13 mouse cellular contexts compared by ENCODE assay signal in genomic region chr5:53346028-53346427, GRCm38 (mm10).
DNase-seq lines count a peak whose midpoint lies in the region; ATAC-seq and TF ChIP-seq lines count a peak whose summit lies in the region.
"Had no signal": no experiment of that assay in that cellular context is flagged by ENCODE, and none has a peak within 500 bp of the region (broad histone marks: within the 10 kb centered on the region; RNA-seq: fewer than 3 reads in every experiment).

No protein-coding gene starts in this region.

- no peak overlapping the region for H3K4me2 ChIP-seq in lung, embryonic 16.5 days (ENCODE audit: low read depth, low read length)
- H3K4me2 ChIP-seq: embryonic facial prominence, embryonic 13.5 days; midbrain, embryonic 15.5 days had no signal

- H3K9me3 ChIP-seq in lung, embryonic 16.5 days (ENCODE audit: control insufficient read depth, low read length), result no peaks in the 10 kb centered on the region
- H3K9me3 ChIP-seq: embryonic facial prominence, embryonic 13.5 days; midbrain, embryonic 15.5 days had no signal

- no peak for TF ChIP-seq POLR2A in liver, adult 2 months (IDR thresholded peaks at IDR 0.05; ENCODE audit: extremely low read depth, insufficient read depth, low read length)

- no peak for TF ChIP-seq CTCF in liver, adult 2 months (IDR thresholded peaks at IDR 0.05; ENCODE audit: low read depth, low read length)

- H3K4me3 ChIP-seq in liver, adult 2 months (ENCODE audit: insufficient read depth, low read depth, low read length), result no peak overlapping the region
- no peak overlapping the region for H3K4me3 ChIP-seq in lung, embryonic 16.5 days (ENCODE audit: low read length)
- H3K4me3 ChIP-seq: embryonic facial prominence, embryonic 13.5 days; left cerebral cortex, adult 2 months; midbrain, embryonic 15.5 days had no signal

- H3K79me2 ChIP-seq in liver, adult 2 months (ENCODE audit: control insufficient read depth, insufficient read depth, low read length), result no peaks in the 10 kb centered on the region

- peak; percentile 13 for DNase-seq in liver, adult 2 months (ENCODE audit: extremely low read depth, low read depth, low spot score)
- DNase-seq in liver, result no peak
- DNase-seq in fibroblast of lung, adult 2 months (ENCODE audit: low read depth), result peak; percentile 88
- peak; percentile 64 for DNase-seq in urinary bladder, postnatal 14 days (ENCODE audit: low spot score)
- no peak for DNase-seq in spleen, adult 12 weeks (ENCODE audit: low spot score)
- DNase-seq in left cerebral cortex, adult 18-20 months (ENCODE audit: low spot score in 2 of 2), result no peak
- DNase-seq: cerebellum, adult 11 months had no signal

- H3K4me1 ChIP-seq in liver, adult 2 months (ENCODE audit: control insufficient read depth, insufficient read depth, low read length), result no peaks in the 10 kb centered on the region
- peaks cover 20% of the 10 kb centered on the region for H3K4me1 ChIP-seq in lung, embryonic 16.5 days (replicated peaks; ENCODE audit: control insufficient read depth, insufficient read depth, low read length)
- H3K4me1 ChIP-seq: midbrain, embryonic 15.5 days had no signal

- H3K27me3 ChIP-seq in liver, adult 2 months (ENCODE audit: control insufficient read depth, insufficient read depth, low read length), result no peaks in the 10 kb centered on the region
- no peaks in the 10 kb centered on the region for H3K27me3 ChIP-seq in lung, embryonic 16.5 days (ENCODE audit: control insufficient read depth, insufficient read depth, low read depth, low read length)
- H3K27me3 ChIP-seq: midbrain, embryonic 15.5 days had no signal

- H3K9ac ChIP-seq in liver, adult 2 months (ENCODE audit: low read depth, low read length), result no peak overlapping the region
- H3K9ac ChIP-seq in lung, embryonic 16.5 days (ENCODE audit: low read length), result no peak overlapping the region
- H3K9ac ChIP-seq: embryonic facial prominence, embryonic 13.5 days; liver, embryonic 14.5 days; midbrain, embryonic 15.5 days had no signal

- no peaks in the 10 kb centered on the region for H3K36me3 ChIP-seq in liver, adult 2 months (ENCODE audit: control insufficient read depth, insufficient read depth, low read length)
- no peaks in the 10 kb centered on the region for H3K36me3 ChIP-seq in lung, embryonic 16.5 days (ENCODE audit: control insufficient read depth, insufficient read depth, low read length)
- H3K36me3 ChIP-seq: embryonic facial prominence, embryonic 13.5 days; midbrain, embryonic 15.5 days had no signal

- WGBS in liver, adult 2 months, result 34% methylated on average over 8 of the region's 8 CpGs
- WGBS in lung, embryonic 16.5 days, result 20% methylated on average over 8 of the region's 8 CpGs

- H3K27ac ChIP-seq in liver, adult 2 months (replicated peaks; ENCODE audit: insufficient read depth, low read depth, low read length), result no peak overlapping the region
- H3K27ac ChIP-seq in lung, embryonic 16.5 days (ENCODE audit: low read length), result no peak overlapping the region
- H3K27ac ChIP-seq: embryonic facial prominence, embryonic 13.5 days; left cerebral cortex, adult 2 months; liver, embryonic 14.5 days; midbrain, embryonic 15.5 days had no signal

- peak; percentile 75 for ATAC-seq in lung, embryonic 16.5 days (ENCODE audit: low read depth)
- ATAC-seq: intestine, embryonic 16.5 days; midbrain, embryonic 15.5 days had no signal

Comparison
In these comparisons a context has a peak if more than half of its experiments do, and no peak if none do; other contexts are left out.
1. DNase-seq: peak in liver, adult 2 months (single experiment), fibroblast of lung, adult 2 months (single experiment) and urinary bladder, postnatal 14 days (single experiment); none in liver (single experiment), spleen, adult 12 weeks (single experiment) and left cerebral cortex, adult 18-20 months (0 of 2).